Mouse (Mus musculus) retina, adult 2 months (tissue): ENCODE data around the gene Fam208b.
A peak's percentile ranks its signal among the peaks of the same experiment; 100 is the strongest.
"Not testable (repeated sequence)": the region's sequence is repeated elsewhere in the genome, so short reads cannot be mapped to it uniquely, and the experiment has no call there.

Experiments
- DNase-seq: peaks from one replicate; pipeline ENCODE4 v3.0.0-alpha.2; 2012; ENCODE audit warnings: low read depth, low spot score

The Fam208b gene

GRCm38 (mm10) chr13:3563953-3564352 is 47.0 kb downstream of the Fam208b start:
- DNase-seq = no peak

- no peak for DNase-seq
Observed at GRCm38 (mm10) chr13:3563130-3563529, 47.8 kb downstream of the Fam208b start.

GRCm38 (mm10) chr13:3547856-3548255 is 63.1 kb downstream of the Fam208b start:
- no peak for DNase-seq

- DNase-seq = no peak
Observed at GRCm38 (mm10) chr13:3547410-3547809, 63.5 kb downstream of the Fam208b start.

- DNase-seq = no peak
Observed at GRCm38 (mm10) chr13:3544925-3545324, 66.0 kb downstream of the Fam208b start.

GRCm38 (mm10) chr13:3544077-3544874 is 66.6 kb downstream of the Fam208b start:
- no peak for DNase-seq

GRCm38 (mm10) chr13:3541159-3541782 is 69.6 kb downstream of the Fam208b start:
- no peak for DNase-seq

- DNase-seq = no peak
Observed at GRCm38 (mm10) chr13:3540166-3540565, 70.7 kb downstream of the Fam208b start.

- no peak for DNase-seq
Observed at GRCm38 (mm10) chr13:3538969-3539562, 71.8 kb downstream of the Fam208b start.

- DNase-seq = no peak
Observed at GRCm38 (mm10) chr13:3538223-3538968, 72.5 kb downstream of the Fam208b start.

GRCm38 (mm10) chr13:3537594-3538222 is 73.2 kb downstream of the Fam208b start, which contains the start of gene Gdi2:
TSS of gene Gdi2 (plus strand) at chr13:3538063.
- DNase-seq = peak; percentile 96

GRCm38 (mm10) chr13:3534146-3534545 is 76.8 kb downstream of the Fam208b start:
- DNase-seq = no peak

- DNase-seq = no peak
Observed at GRCm38 (mm10) chr13:3532451-3532850, 78.5 kb downstream of the Fam208b start.

GRCm38 (mm10) chr13:3531692-3532320 is 79.1 kb downstream of the Fam208b start:
- no peak for DNase-seq

- DNase-seq = not testable (repeated sequence)
Observed at GRCm38 (mm10) chr13:3531176-3531575, 79.7 kb downstream of the Fam208b start.

GRCm38 (mm10) chr13:3530451-3530850 is 80.5 kb downstream of the Fam208b start:
- DNase-seq = no peak

- DNase-seq = no peak
Observed at GRCm38 (mm10) chr13:3526328-3526727, 84.6 kb downstream of the Fam208b start.

GRCm38 (mm10) chr13:3525611-3526051 is 85.3 kb downstream of the Fam208b start:
- DNase-seq = no peak

GRCm38 (mm10) chr13:3523946-3524345 is 87.0 kb downstream of the Fam208b start:
- no peak for DNase-seq

GRCm38 (mm10) chr13:3523459-3523858 is 87.4 kb downstream of the Fam208b start:
- DNase-seq = no peak

- DNase-seq = not testable (repeated sequence)
Observed at GRCm38 (mm10) chr13:3519994-3520393, 90.9 kb downstream of the Fam208b start.
